In genomic region chr5:136895529-136895963, GRCm38 (mm10) we compare ENCODE assay signal across 15 mouse cellular contexts. TPM values are rescaled to one million over a fixed set of nuclear protein-coding genes. Genes with fewer than 3 reads are reported as not detected.
A peak's percentile ranks its signal among the peaks of the same experiment; 100 is the strongest.
DNase-seq lines count a peak whose midpoint lies in the region; ATAC-seq and TF ChIP-seq lines count a peak whose summit lies in the region.
"Had no signal": no experiment of that assay in that cellular context is flagged by ENCODE, and none has a peak within 500 bp of the region (broad histone marks: within the 10 kb centered on the region; RNA-seq: fewer than 3 reads in every experiment).

No protein-coding gene starts in this region.

- H3K4me3 ChIP-seq in kidney, embryonic 16.5 days (ENCODE audit: low read length): no peak overlapping the region
- H3K4me3 ChIP-seq in MEL (ENCODE audit: control insufficient read depth in 1 of 2, insufficient read depth in 1 of 2, low read depth in 2 of 2, low read length in 2 of 2): no peak overlapping the region
- peak overlapping the region; percentile 29 for H3K4me3 ChIP-seq in limb, embryonic 10.5 days
- H3K4me3 ChIP-seq: erythroblast, embryonic 14.5 days; hindbrain, embryonic 10.5 days; midbrain, embryonic 13.5 days; neural tube, embryonic 12.5 days had no signal

- H3K27me3 ChIP-seq in kidney, embryonic 16.5 days (ENCODE audit: insufficient read depth, low read length): no peaks in the 10 kb centered on the region
- H3K27me3 ChIP-seq in MEL (ENCODE audit: control insufficient read depth in 1 of 2, insufficient read depth in 2 of 2, low read length in 2 of 2): peaks cover 0 to 3% of the 10 kb centered on the region in 2 experiments; a peak in 3 of 4 replicates
- H3K27me3 ChIP-seq in limb, embryonic 10.5 days (ENCODE audit: low read depth, poor library complexity, severe bottlenecking): no peaks in the 10 kb centered on the region
- H3K27me3 ChIP-seq: midbrain, embryonic 13.5 days; neural tube, embryonic 12.5 days had no signal

- no peak for DNase-seq in kidney, postnatal 10 days
- peak; percentile 14 for DNase-seq in A20 (ENCODE audit: low read depth, low spot score)
- DNase-seq in MEL (ENCODE audit: low read depth, low spot score): no peak
- DNase-seq in limb, embryonic 10.5 days (ENCODE audit: low spot score): no peak
- DNase-seq in spleen, adult 12 weeks (ENCODE audit: low spot score): no peak
- DNase-seq in left cerebral cortex, adult 18-20 months (ENCODE audit: low spot score in 2 of 2): no peak
- no peak for DNase-seq in Muller cell, postnatal 12 days (ENCODE audit: inconsistent ontology term)
- DNase-seq: cerebellum, adult 9-10 months had no signal

- no peak for ATAC-seq in kidney, embryonic 16.5 days (ENCODE audit: low FRiP score, low TSS enrichment)
- ATAC-seq: activated CD4-positive, CD25-positive, alpha-beta regulatory T cell, adult 4 months; midbrain, embryonic 13.5 days had no signal

- no peak for TF ChIP-seq POLR2A in MEL (IDR thresholded peaks at IDR 0.05; ENCODE audit: control insufficient read depth in 1 of 2, insufficient read depth in 1 of 2, low read depth in 1 of 2, low read length in 2 of 2, poor library complexity in 1 of 2)

- 50% methylated on average over 10 of the region's 10 CpGs for WGBS in kidney, embryonic 16.5 days
- 56% methylated on average over 10 of the region's 10 CpGs for WGBS in limb, embryonic 10.5 days

- H3K4me2 ChIP-seq in kidney, embryonic 16.5 days (replicated peaks; ENCODE audit: low read depth, low read length): peak overlapping the region; percentile 34
- H3K4me2 ChIP-seq: heart, embryonic 11.5 days; midbrain, embryonic 13.5 days; neural tube, embryonic 12.5 days had no signal

- H3K36me3 ChIP-seq in kidney, embryonic 16.5 days (ENCODE audit: insufficient read depth, low read length): no peaks in the 10 kb centered on the region
- H3K36me3 ChIP-seq in MEL (ENCODE audit: control insufficient read depth in 1 of 2, insufficient read depth in 2 of 2, low read length in 2 of 2): no peaks in the 10 kb centered on the region
- H3K36me3 ChIP-seq in limb, embryonic 10.5 days: no peaks in the 10 kb centered on the region
- H3K36me3 ChIP-seq: hindbrain, embryonic 10.5 days; midbrain, embryonic 13.5 days; neural tube, embryonic 12.5 days had no signal

- H3K9me3 ChIP-seq in kidney, embryonic 16.5 days (ENCODE audit: low read length): no peaks in the 10 kb centered on the region
- H3K9me3 ChIP-seq in MEL (replicated peaks; ENCODE audit: insufficient read depth, low read length): no peaks in the 10 kb centered on the region
- no peaks in the 10 kb centered on the region for H3K9me3 ChIP-seq in limb, embryonic 10.5 days (replicated peaks)
- H3K9me3 ChIP-seq: hindbrain, embryonic 10.5 days; midbrain, embryonic 13.5 days; neural tube, embryonic 12.5 days had no signal

- peak overlapping the region; percentile 37; the same call in 1 of the 2 replicates for H3K27ac ChIP-seq in kidney, embryonic 16.5 days (ENCODE audit: low read length)
- no peak overlapping the region for H3K27ac ChIP-seq in MEL (ENCODE audit: control insufficient read depth, low read depth, low read length)
- H3K27ac ChIP-seq in limb, embryonic 10.5 days: peak overlapping the region; percentile 79
- H3K27ac ChIP-seq: hindbrain, embryonic 10.5 days; midbrain, embryonic 13.5 days; neural tube, embryonic 12.5 days had no signal

- H3K9ac ChIP-seq in kidney, embryonic 16.5 days (replicated peaks; ENCODE audit: low read length): no peak overlapping the region
- no peak overlapping the region for H3K9ac ChIP-seq in MEL (ENCODE audit: control insufficient read depth, low read depth, low read length, poor library complexity, severe bottlenecking)
- H3K9ac ChIP-seq: midbrain, embryonic 13.5 days; neural tube, embryonic 12.5 days had no signal

- no peak for TF ChIP-seq EP300 in MEL (IDR thresholded peaks at IDR 0.05; ENCODE audit: low read depth in 1 of 2, low read length in 2 of 2)

- no peaks in the 10 kb centered on the region for H3K79me2 ChIP-seq in MEL (ENCODE audit: control insufficient read depth, insufficient read depth, low read length, poor library complexity)

- TF ChIP-seq RAD21 in MEL (IDR thresholded peaks at IDR 0.05; ENCODE audit: low read depth, low read length): no peak

- TF ChIP-seq CTCF in MEL (IDR thresholded peaks at IDR 0.05 in 2 of 3, conservative IDR thresholded peaks at IDR 0.05 in 1 of 3; ENCODE audit: control insufficient read depth in 1 of 3, insufficient read depth in 1 of 3, low read depth in 2 of 3, low read length in 3 of 3, poor library complexity in 1 of 3, severe bottlenecking in 1 of 3): peak in 2 of 3 experiments; percentile 25 to 26; a peak in 2 of 6 replicates

- 0 out of 2 replicates have a peak, but pooled peaks cover 2% of the 10 kb centered on the region for H3K4me1 ChIP-seq in kidney, embryonic 16.5 days (ENCODE audit: insufficient read depth, low read length)
- no peaks in the 10 kb centered on the region for H3K4me1 ChIP-seq in MEL (ENCODE audit: control insufficient read depth in 1 of 2, insufficient read depth in 2 of 2, low read length in 2 of 2)
- H3K4me1 ChIP-seq in limb, embryonic 10.5 days: peaks cover 27% of the 10 kb centered on the region
- H3K4me1 ChIP-seq: neural tube, embryonic 12.5 days had no signal

TF ChIP-seq in MEL, 35 proteins besides CTCF, POLR2A, EP300 and RAD21:
- TF ChIP-seq NELFE (IDR thresholded peaks at IDR 0.05; ENCODE audit: low read depth, low read length) (no peak), SMC3 (IDR thresholded peaks at IDR 0.05; ENCODE audit: low read depth, low read length) (0 out of 2 replicates have a peak, but pooled peaks have one; percentile 8)

RNA-seq across cellular contexts. Expression of gene Ift22, which starts 12.4 kb away (rescaled TPM):
- polyA plus RNA-seq in kidney, embryonic 16.5 days (2015; fragmentation: Nextera tagmentation; extraction: Ambion mirVana): 87.8 and 88.1 TPM in 2 replicates
- 15.6 and 19.8 TPM in 2 replicates for total RNA-seq in MEL (2012; rRNA removed)
- 10 to 100 TPM in 1 of 2 experiments, not detected in 1; 78.1 TPM for polyA plus RNA-seq in MEL (2012; ENCODE audit: insufficient read depth in 1 of 2, insufficient read length in 2 of 2, low read depth in 1 of 2, low replicate concordance in 2 of 2, missing spikeins in 1 of 2)
- 73.6 and 84.0 TPM in 2 replicates for polyA plus RNA-seq in limb, embryonic 10.5 days (2016; fragmentation: Nextera tagmentation; extraction: Ambion mirVana)
- 10 to 100 TPM; 97.1 to 99.0 TPM for total RNA-seq in left cerebral cortex, adult 18-20 months (2021)

RNA-seq across cellular contexts. Expression of gene Col26a1, which starts 12.5 kb away (rescaled TPM):
- 48.1 and 51.5 TPM in 2 replicates for polyA plus RNA-seq in kidney, embryonic 16.5 days (2015; fragmentation: Nextera tagmentation; extraction: Ambion mirVana)
- not detected in 2 replicates for total RNA-seq in MEL (2012; rRNA removed)
- polyA plus RNA-seq in MEL (2012; ENCODE audit: insufficient read depth in 1 of 2, insufficient read length in 2 of 2, low read depth in 1 of 2, low replicate concordance in 2 of 2, missing spikeins in 1 of 2): not detected
- 128 TPM in 2 replicates for polyA plus RNA-seq in limb, embryonic 10.5 days (2016; fragmentation: Nextera tagmentation; extraction: Ambion mirVana)
- total RNA-seq in left cerebral cortex, adult 18-20 months (2021): 1 to 10 TPM; 7.3 to 8.8 TPM
- polyA plus RNA-seq: activated CD4-positive, CD25-positive, alpha-beta regulatory T cell, adult 4 months had no signal

RNA-seq across cellular contexts. Expression of gene Fis1, which starts 57.5 kb away (rescaled TPM):
- polyA plus RNA-seq in kidney, embryonic 16.5 days (2015; fragmentation: Nextera tagmentation; extraction: Ambion mirVana): 291 and 296 TPM in 2 replicates
- 151 and 164 TPM in 2 replicates for total RNA-seq in MEL (2012; rRNA removed)
- 100 to 1,000 TPM in 1 of 2 experiments, not detected in 1; 184 TPM for polyA plus RNA-seq in MEL (2012; ENCODE audit: insufficient read depth in 1 of 2, insufficient read length in 2 of 2, low read depth in 1 of 2, low replicate concordance in 2 of 2, missing spikeins in 1 of 2)
- polyA plus RNA-seq in limb, embryonic 10.5 days (2016; fragmentation: Nextera tagmentation; extraction: Ambion mirVana): 262 and 277 TPM in 2 replicates
- 100 to 1,000 TPM; 281 to 287 TPM for total RNA-seq in left cerebral cortex, adult 18-20 months (2021)

Comparison
In these comparisons a context has a peak if more than half of its experiments do, and no peak if none do; other contexts are left out.
1. RNA of gene Col26a1, which starts 12.5 kb away (polyA plus RNA-seq): 128 TPM in limb, embryonic 10.5 days and 48.1 to 51.5 TPM in kidney, embryonic 16.5 days; not detected in MEL; every median in the first group is over 10 times any median in the second.